In the genomic region with DNA sequence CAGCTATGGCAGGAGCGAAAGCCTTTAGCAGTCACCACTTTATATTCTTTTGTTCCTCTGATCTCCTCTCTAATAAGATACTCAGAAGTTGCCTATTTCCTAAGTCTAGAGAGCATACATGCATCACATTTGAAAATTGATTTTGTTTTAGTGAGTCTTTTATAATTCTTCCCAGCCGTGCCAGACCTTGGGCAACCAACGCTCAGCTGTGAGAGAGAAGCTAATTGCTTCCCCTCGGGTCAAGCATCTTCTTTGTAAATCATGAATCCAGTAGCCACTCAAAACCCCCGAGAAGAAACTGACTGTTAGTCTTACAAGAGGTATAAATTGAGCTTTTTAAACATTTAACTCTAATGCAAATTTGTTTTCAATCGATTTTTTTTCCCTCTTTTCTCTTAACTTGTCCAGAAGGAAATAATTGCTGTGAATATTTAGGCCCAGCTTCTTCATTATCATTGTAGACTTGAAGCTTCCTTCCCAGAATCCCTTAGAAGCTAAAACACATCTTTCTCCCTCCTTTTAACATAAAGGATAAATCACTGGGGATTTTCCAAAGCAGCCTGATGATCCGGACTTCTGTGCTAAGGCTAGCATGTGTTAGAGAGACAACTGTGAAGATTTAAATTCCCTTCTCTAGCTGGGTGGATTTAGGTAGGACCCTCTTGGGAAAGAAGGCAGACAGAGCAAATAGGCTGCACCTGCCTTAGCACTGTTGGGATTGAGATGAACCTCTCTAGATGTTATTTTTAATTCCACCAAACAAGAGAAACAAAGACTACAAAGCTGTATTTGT, we compare ENCODE assay signal across 20 mouse cellular contexts. TPM values are rescaled to one million over a fixed set of nuclear protein-coding genes. Genes with fewer than 3 reads are reported as not detected.
DNase-seq lines count a peak whose midpoint lies in the region; ATAC-seq and TF ChIP-seq lines count a peak whose summit lies in the region.
"Had no signal": no experiment of that assay in that cellular context is flagged by ENCODE, and none has a peak within 500 bp of the region (broad histone marks: within the 10 kb centered on the region; RNA-seq: fewer than 3 reads in every experiment).

No protein-coding gene starts in this region.

- intact Hi-C loops in gastrocnemius, postnatal 36 days (cut with DNase I) = no loop called here

- no peaks in the 10 kb centered on the region for H3K36me3 ChIP-seq in hindbrain, embryonic 14.5 days (replicated peaks; ENCODE audit: control insufficient read depth, insufficient read depth)
- H3K36me3 ChIP-seq in hindbrain, postnatal 0 days (ENCODE audit: insufficient read depth, low read length) = no peaks in the 10 kb centered on the region
- H3K36me3 ChIP-seq in forebrain, embryonic 12.5 days (replicated peaks) = no peaks in the 10 kb centered on the region
- no peaks in the 10 kb centered on the region for H3K36me3 ChIP-seq in midbrain, embryonic 10.5 days
- no peaks in the 10 kb centered on the region for H3K36me3 ChIP-seq in neural tube, embryonic 13.5 days
- H3K36me3 ChIP-seq: embryonic facial prominence, embryonic 15.5 days; heart, embryonic 10.5 days; limb, embryonic 15.5 days had no signal

- H3K4me3 ChIP-seq in hindbrain, embryonic 14.5 days (replicated peaks; ENCODE audit: low read length) = no peak overlapping the region
- no peak overlapping the region for H3K4me3 ChIP-seq in hindbrain, postnatal 0 days (ENCODE audit: low read length)
- no peak overlapping the region for H3K4me3 ChIP-seq in forebrain, embryonic 12.5 days (replicated peaks)
- H3K4me3 ChIP-seq in midbrain, embryonic 10.5 days = no peak overlapping the region
- H3K4me3 ChIP-seq in neural tube, embryonic 13.5 days = no peak overlapping the region
- H3K4me3 ChIP-seq: embryonic facial prominence, embryonic 15.5 days; heart, embryonic 10.5 days; limb, embryonic 15.5 days; myocyte had no signal

- TF ChIP-seq CTCF in hindbrain, postnatal 0 days (IDR thresholded peaks at IDR 0.05; ENCODE audit: low read depth) = no peak

- H3K4me2 ChIP-seq in hindbrain, embryonic 14.5 days (replicated peaks) = no peak overlapping the region
- no peak overlapping the region for H3K4me2 ChIP-seq in hindbrain, postnatal 0 days (ENCODE audit: low read depth, low read length)
- H3K4me2 ChIP-seq in forebrain, embryonic 12.5 days = no peak overlapping the region
- H3K4me2 ChIP-seq in neural tube, embryonic 13.5 days = no peak overlapping the region
- H3K4me2 ChIP-seq: embryonic facial prominence, embryonic 15.5 days; limb, embryonic 15.5 days had no signal

- H3K9ac ChIP-seq in hindbrain, embryonic 14.5 days = no peak overlapping the region
- no peak overlapping the region for H3K9ac ChIP-seq in hindbrain, postnatal 0 days (replicated peaks; ENCODE audit: low read length)
- H3K9ac ChIP-seq in forebrain, embryonic 12.5 days = no peak overlapping the region
- no peak overlapping the region for H3K9ac ChIP-seq in neural tube, embryonic 13.5 days
- H3K9ac ChIP-seq: embryonic facial prominence, embryonic 15.5 days; limb, embryonic 15.5 days had no signal

- 41% methylated on average over 7 of the region's 7 CpGs for WGBS in hindbrain, embryonic 14.5 days
- WGBS in hindbrain, postnatal 0 days = 39% methylated on average over 7 of the region's 7 CpGs
- 40% methylated on average over 7 of the region's 7 CpGs for WGBS in forebrain, embryonic 12.5 days
- 70% methylated on average over 7 of the region's 7 CpGs for WGBS in midbrain, embryonic 10.5 days
- WGBS in neural tube, embryonic 13.5 days = 34% methylated on average over 7 of the region's 7 CpGs

- no peaks in the 10 kb centered on the region for H3K27me3 ChIP-seq in hindbrain, embryonic 14.5 days (ENCODE audit: control insufficient read depth, insufficient read depth, low read length)
- H3K27me3 ChIP-seq in hindbrain, postnatal 0 days (ENCODE audit: insufficient read depth, low read length) = no peaks in the 10 kb centered on the region
- H3K27me3 ChIP-seq in forebrain, embryonic 12.5 days = no peaks in the 10 kb centered on the region
- no peaks in the 10 kb centered on the region for H3K27me3 ChIP-seq in midbrain, embryonic 10.5 days (ENCODE audit: low read depth, poor library complexity, severe bottlenecking)
- no peaks in the 10 kb centered on the region for H3K27me3 ChIP-seq in neural tube, embryonic 13.5 days
- H3K27me3 ChIP-seq: embryonic facial prominence, embryonic 15.5 days; limb, embryonic 15.5 days had no signal

- H3K4me1 ChIP-seq in hindbrain, embryonic 14.5 days (replicated peaks; ENCODE audit: control insufficient read depth, insufficient read depth, low read length) = peaks cover 17% of the 10 kb centered on the region; the same call in 1 of the 2 replicates
- H3K4me1 ChIP-seq in hindbrain, postnatal 0 days (ENCODE audit: insufficient read depth, low read length) = 0 out of 2 replicates have a peak, but pooled peaks cover 7% of the 10 kb centered on the region
- H3K4me1 ChIP-seq in forebrain, embryonic 12.5 days = peaks cover 18% of the 10 kb centered on the region
- peaks cover 18% of the 10 kb centered on the region for H3K4me1 ChIP-seq in midbrain, embryonic 10.5 days
- peaks cover 32% of the 10 kb centered on the region for H3K4me1 ChIP-seq in neural tube, embryonic 13.5 days (replicated peaks)
- H3K4me1 ChIP-seq: embryonic facial prominence, embryonic 15.5 days; heart, embryonic 10.5 days; limb, embryonic 15.5 days had no signal

- peak overlapping the region; percentile 44 for H3K27ac ChIP-seq in hindbrain, embryonic 14.5 days
- no peak overlapping the region; the same call in 1 of the 2 replicates for H3K27ac ChIP-seq in hindbrain, postnatal 0 days
- peak overlapping the region; percentile 73 for H3K27ac ChIP-seq in forebrain, embryonic 12.5 days
- H3K27ac ChIP-seq in midbrain, embryonic 10.5 days (replicated peaks) = peak overlapping the region; percentile 53
- peak overlapping the region; percentile 73 for H3K27ac ChIP-seq in neural tube, embryonic 13.5 days (replicated peaks)
- H3K27ac ChIP-seq: embryonic facial prominence, embryonic 15.5 days; heart, embryonic 10.5 days; limb, embryonic 15.5 days had no signal

- ATAC-seq in hindbrain, embryonic 14.5 days (ENCODE audit: low FRiP score) = no peak
- ATAC-seq in hindbrain, postnatal 0 days = no peak
- ATAC-seq in forebrain, embryonic 12.5 days (ENCODE audit: low FRiP score) = no peak
- no peak for ATAC-seq in neural tube, embryonic 13.5 days (ENCODE audit: low read depth)
- ATAC-seq: inflammation-experienced regulatory T-cells, adult 6 months had no signal

- H3K9me3 ChIP-seq in hindbrain, embryonic 14.5 days (ENCODE audit: control insufficient read depth, low read length) = no peaks in the 10 kb centered on the region
- no peaks in the 10 kb centered on the region for H3K9me3 ChIP-seq in hindbrain, postnatal 0 days (ENCODE audit: low read length)
- no peaks in the 10 kb centered on the region for H3K9me3 ChIP-seq in forebrain, embryonic 12.5 days
- H3K9me3 ChIP-seq in midbrain, embryonic 10.5 days (replicated peaks) = no peaks in the 10 kb centered on the region
- H3K9me3 ChIP-seq in neural tube, embryonic 13.5 days = no peaks in the 10 kb centered on the region
- H3K9me3 ChIP-seq: embryonic facial prominence, embryonic 15.5 days; heart, embryonic 10.5 days; limb, embryonic 15.5 days had no signal

- peak; percentile 25 for DNase-seq in hindbrain, embryonic 14.5 days (ENCODE audit: low spot score)
- no peak for DNase-seq in hindbrain, postnatal 0 days (ENCODE audit: low spot score)
- no peak for DNase-seq in midbrain, embryonic 10.5 days (ENCODE audit: low spot score)
- DNase-seq in gastrocnemius, postnatal 36 days = no peak
- DNase-seq in urinary bladder, postnatal 25 days (ENCODE audit: low spot score) = no peak
- DNase-seq: adrenal gland, postnatal 36 days; cerebellum, adult 9-10 months; gastrocnemius, postnatal 14 days; heart, postnatal 10 days; kidney, adult 9 months; kidney, postnatal 4 days; lung, postnatal 10 days; thymus, postnatal 4 days had no signal

RNA-seq across cellular contexts. Expression of gene Gtf2f2, which starts 10.5 kb away (rescaled TPM):
- polyA plus RNA-seq in hindbrain, embryonic 14.5 days (2014; fragmentation: Nextera tagmentation; extraction: Ambion mirVana) = 39.5 and 41.8 TPM in 2 replicates
- total RNA-seq in hindbrain, postnatal 0 days (2014; rRNA removed) = 14.8 and 18.5 TPM in 2 replicates
- 40.9 and 41.3 TPM in 2 replicates for polyA plus RNA-seq in hindbrain, postnatal 0 days (2015; fragmentation: Nextera tagmentation; extraction: Ambion mirVana)
- polyA plus RNA-seq in forebrain, embryonic 12.5 days (2016; fragmentation: Nextera tagmentation; extraction: Ambion mirVana) = 49.7 and 50.3 TPM in 2 replicates
- polyA plus RNA-seq in midbrain, embryonic 10.5 days (2016; fragmentation: Nextera tagmentation; extraction: Ambion mirVana) = 55.5 and 58.9 TPM in 2 replicates
- 40.1 and 43.1 TPM in 2 replicates for polyA plus RNA-seq in neural tube, embryonic 13.5 days (2015; fragmentation: Nextera tagmentation; extraction: Ambion mirVana)
- 10 to 100 TPM; 10.8 to 13.5 TPM for total RNA-seq in gastrocnemius, postnatal 36 days (2021)
